Mouse (Mus musculus) left cerebral cortex, postnatal 4 days (tissue): ENCODE measurements around the gene Pkhd1. TPM values are rescaled to one million over a fixed set of nuclear protein-coding genes. Genes with fewer than 3 reads are reported as not detected.

Experiments
- DNase-seq: peaks from one replicate; pipeline ENCODE4 v3.0.0-alpha.2; 2022
- intact Hi-C: fragments of 180-260 bp; cut with DNase I; formaldehyde crosslinking; loops from one replicate; pipeline ENCODE4 v1.15.1; 2025
- total RNA-seq, 2 experiments: library from RNA; stranded (reverse); gene quantifications; 2 replicates each; pipeline ENCODE4 v1.2.3; 2021

Pkhd1 gene
- total RNA-seq, 2 experiments from 2014 or later = 0.16 TPM; not detected in 1

DNA sequence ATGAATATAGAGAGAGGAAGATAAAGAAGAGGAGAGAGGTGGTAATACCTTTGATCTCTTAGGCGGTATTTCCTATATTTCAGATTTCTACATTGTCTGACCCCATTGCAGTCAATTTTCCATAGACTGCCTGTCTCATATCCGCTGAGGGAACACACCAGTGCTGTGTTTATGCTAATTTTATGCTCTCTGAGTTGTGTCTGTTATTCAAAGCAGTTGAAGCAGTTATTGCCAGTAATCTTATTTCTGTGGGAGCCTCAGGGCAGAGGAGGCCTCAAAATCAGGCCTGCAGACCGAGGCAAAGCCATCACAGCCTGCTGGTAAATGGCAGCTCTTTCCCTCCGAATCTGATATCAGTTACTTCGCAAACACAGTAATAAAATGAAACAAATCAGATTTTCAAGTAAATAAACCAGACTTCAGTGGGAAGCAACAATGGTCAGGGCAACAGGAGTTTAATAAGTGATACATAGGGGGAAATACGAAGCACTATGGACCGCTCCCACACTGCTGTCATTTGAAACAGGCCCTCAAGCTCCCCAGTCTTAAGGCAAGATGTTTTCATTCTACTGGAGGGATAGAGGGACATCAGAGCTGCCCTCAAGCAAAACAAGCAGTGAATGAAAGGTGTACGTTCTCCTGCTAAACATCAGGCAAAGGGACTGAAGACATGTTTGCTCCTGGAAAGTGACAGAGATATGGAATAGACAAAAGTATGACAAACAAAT is 599.5 kb downstream of the Pkhd1 start:
- intact Hi-C loops = no loop called here

GRCm38 (mm10) chr1:20017619-20018018 is 600.2 kb downstream of the Pkhd1 start:
- intact Hi-C loops = no loop called here
- no peak for DNase-seq

More for the DNA sequence above, 599.5 kb downstream of the Pkhd1 start:
- no peak for DNase-seq

Other genes starting within 250 kb of the Pkhd1 start
- gene Il17a, start 112.8 kb upstream of the Pkhd1 start, total RNA-seq = not detected
- gene Il17f, start 172.6 kb upstream of the Pkhd1 start, total RNA-seq = not detected
- 10 to 100 TPM in 1 of 2 experiments, 1 to 10 TPM in 1; 9.7 to 11.3 TPM for gene Mcm3, start 202.2 kb upstream of the Pkhd1 start, total RNA-seq